Mouse (Mus musculus): ENCODE data around the gene Olfr1314. TPM values are rescaled to one million over a fixed set of nuclear protein-coding genes. Genes with fewer than 3 reads are reported as not detected.

Gene Olfr1314
- polyA plus RNA-seq (2015; fragmentation: Nextera tagmentation; extraction: Ambion mirVana), result not detected in 2 replicates

GRCm38 (mm10) chr2:112096681-112097080, at the start of gene Olfr1314:
Olfr1314 (minus strand) TSS chr2:112096781.
- ATAC-seq, result no peak
- Histone ChIP-seq H3K9me3 (ENCODE audit: control insufficient read depth, low read length) (no peaks in the 10 kb centered on the region), H3K27ac (ENCODE audit: low read length) (no peak within 1 kb of the TSS), H3K27me3 (replicated peaks; ENCODE audit: control insufficient read depth, insufficient read depth, low read length) (no peaks in the 10 kb centered on the region), H3K4me3 (ENCODE audit: low read length) (no peak within 1 kb of the TSS), H3K4me2 (ENCODE audit: low read depth, low read length) (no peak within 1 kb of the TSS), H3K9ac (ENCODE audit: low read depth, low read length) (no peak within 1 kb of the TSS), H3K36me3 (ENCODE audit: control insufficient read depth, insufficient read depth, low read length) (no peaks in the 10 kb centered on the region), H3K4me1 (ENCODE audit: control insufficient read depth, insufficient read depth, low read length) (no peaks in the 10 kb centered on the region)

- Histone ChIP-seq H3K27me3 (replicated peaks; ENCODE audit: control insufficient read depth, insufficient read depth, low read length) (no peaks in the 10 kb centered on the region), H3K4me3 (ENCODE audit: low read length) (no peak within 1 kb of the TSS), H3K27ac (ENCODE audit: low read length) (no peak within 1 kb of the TSS), H3K36me3 (ENCODE audit: control insufficient read depth, insufficient read depth, low read length) (no peaks in the 10 kb centered on the region), H3K9me3 (ENCODE audit: control insufficient read depth, low read length) (no peaks in the 10 kb centered on the region), H3K4me2 (ENCODE audit: low read depth, low read length) (no peak within 1 kb of the TSS), H3K4me1 (ENCODE audit: control insufficient read depth, insufficient read depth, low read length) (no peaks in the 10 kb centered on the region), H3K9ac (ENCODE audit: low read depth, low read length) (no peak within 1 kb of the TSS)
- 60% methylated on average over 2 of the region's 2 CpGs for WGBS
- no peak for ATAC-seq
Measured at GRCm38 (mm10) chr2:112140029-112140428, 43.4 kb upstream of the Olfr1314 start, which contains the start of gene Olfr1317. Olfr1317 (plus strand) TSS chr2:112140329.

- H3K4me1 ChIP-seq (ENCODE audit: control insufficient read depth, insufficient read depth, low read length), result no peaks in the 10 kb centered on the region
- no peak for ATAC-seq
- H3K9ac ChIP-seq (ENCODE audit: low read depth, low read length), result no peak within 1 kb of the TSS
- no peaks in the 10 kb centered on the region for H3K9me3 ChIP-seq (ENCODE audit: control insufficient read depth, low read length)
- WGBS, result 86% methylated on average over 2 of the region's 2 CpGs
- H3K36me3 ChIP-seq (ENCODE audit: control insufficient read depth, insufficient read depth, low read length), result no peaks in the 10 kb centered on the region
- no peaks in the 10 kb centered on the region for H3K27me3 ChIP-seq (replicated peaks; ENCODE audit: control insufficient read depth, insufficient read depth, low read length)
- no peak within 1 kb of the TSS for H3K4me2 ChIP-seq (ENCODE audit: low read depth, low read length)
- H3K4me3 ChIP-seq (ENCODE audit: low read length), result no peak within 1 kb of the TSS
- H3K27ac ChIP-seq (ENCODE audit: low read length), result no peak within 1 kb of the TSS
Measured at GRCm38 (mm10) chr2:112134877-112135276, 38.3 kb upstream of the Olfr1314 start, which contains the start of gene Olfr1316. Olfr1316 (minus strand) TSS chr2:112134977.

GRCm38 (mm10) chr2:112115340-112115739, 18.8 kb upstream of the Olfr1314 start, which contains the start of gene Olfr1315-ps1:
Olfr1315-ps1 (minus strand) TSS chr2:112115440.
- Histone ChIP-seq H3K4me1 (ENCODE audit: control insufficient read depth, insufficient read depth, low read length) (no peaks in the 10 kb centered on the region), H3K27ac (ENCODE audit: low read length) (no peak within 1 kb of the TSS), H3K4me2 (ENCODE audit: low read depth, low read length) (no peak within 1 kb of the TSS), H3K36me3 (ENCODE audit: control insufficient read depth, insufficient read depth, low read length) (no peaks in the 10 kb centered on the region), H3K9ac (ENCODE audit: low read depth, low read length) (no peak within 1 kb of the TSS), H3K27me3 (replicated peaks; ENCODE audit: control insufficient read depth, insufficient read depth, low read length) (no peaks in the 10 kb centered on the region), H3K4me3 (ENCODE audit: low read length) (no peak within 1 kb of the TSS), H3K9me3 (ENCODE audit: control insufficient read depth, low read length) (no peaks in the 10 kb centered on the region)
- WGBS, result 78% methylated on average over 1 of the region's 1 CpGs
- no peak for ATAC-seq

GRCm38 (mm10) chr2:112077743-112078142, 18.8 kb downstream of the Olfr1314 start, which contains the start of gene Olfr1313:
Olfr1313 (minus strand) TSS chr2:112077843.
- no peak within 1 kb of the TSS for H3K27ac ChIP-seq (ENCODE audit: low read length)
- H3K4me2 ChIP-seq (ENCODE audit: low read depth, low read length), result no peak within 1 kb of the TSS
- ATAC-seq, result no peak
- H3K9me3 ChIP-seq (ENCODE audit: control insufficient read depth, low read length), result no peaks in the 10 kb centered on the region
- H3K9ac ChIP-seq (ENCODE audit: low read depth, low read length), result no peak within 1 kb of the TSS
- no peaks in the 10 kb centered on the region for H3K36me3 ChIP-seq (ENCODE audit: control insufficient read depth, insufficient read depth, low read length)
- H3K4me3 ChIP-seq (ENCODE audit: low read length), result no peak within 1 kb of the TSS
- no peaks in the 10 kb centered on the region for H3K27me3 ChIP-seq (replicated peaks; ENCODE audit: control insufficient read depth, insufficient read depth, low read length)
- no peaks in the 10 kb centered on the region for H3K4me1 ChIP-seq (ENCODE audit: control insufficient read depth, insufficient read depth, low read length)

- Histone ChIP-seq H3K27me3 (replicated peaks; ENCODE audit: control insufficient read depth, insufficient read depth, low read length) (no peaks in the 10 kb centered on the region), H3K4me1 (ENCODE audit: control insufficient read depth, insufficient read depth, low read length) (no peaks in the 10 kb centered on the region), H3K9ac (ENCODE audit: low read depth, low read length) (no peak within 1 kb of the TSS), H3K4me2 (ENCODE audit: low read depth, low read length) (no peak within 1 kb of the TSS), H3K9me3 (ENCODE audit: control insufficient read depth, low read length) (no peaks in the 10 kb centered on the region), H3K36me3 (ENCODE audit: control insufficient read depth, insufficient read depth, low read length) (no peaks in the 10 kb centered on the region), H3K4me3 (ENCODE audit: low read length) (no peak within 1 kb of the TSS), H3K27ac (ENCODE audit: low read length) (no peak within 1 kb of the TSS)
- ATAC-seq, result no peak
- WGBS, result 30% methylated on average over 1 of the region's 1 CpGs
Measured at GRCm38 (mm10) chr2:112050138-112050537, 46.4 kb downstream of the Olfr1314 start, which contains the start of gene Olfr1312. Olfr1312 (minus strand) TSS chr2:112050238.

Other genes with a start within 250 kb of the Olfr1314 start
- gene Olfr1305, start 219.6 kb downstream of the Olfr1314 start, polyA plus RNA-seq (2015; fragmentation: Nextera tagmentation; extraction: Ambion mirVana), result not detected in 2 replicates
- not detected in 2 replicates for gene Olfr1306, start 180.5 kb downstream of the Olfr1314 start, polyA plus RNA-seq (2015; fragmentation: Nextera tagmentation; extraction: Ambion mirVana)
- gene Olfr1307, start 147.3 kb downstream of the Olfr1314 start, polyA plus RNA-seq (2015; fragmentation: Nextera tagmentation; extraction: Ambion mirVana), result not detected in 2 replicates
- gene Olfr1308, start 131.8 kb downstream of the Olfr1314 start, polyA plus RNA-seq (2015; fragmentation: Nextera tagmentation; extraction: Ambion mirVana), result not detected in 2 replicates
- gene Olfr1309, start 106.5 kb downstream of the Olfr1314 start, polyA plus RNA-seq (2015; fragmentation: Nextera tagmentation; extraction: Ambion mirVana), result not detected in 2 replicates
- gene Olfr1310, start 84.1 kb downstream of the Olfr1314 start, polyA plus RNA-seq (2015; fragmentation: Nextera tagmentation; extraction: Ambion mirVana), result not detected in 2 replicates
- not detected in 2 replicates for gene Olfr1311, start 72.4 kb downstream of the Olfr1314 start, polyA plus RNA-seq (2015; fragmentation: Nextera tagmentation; extraction: Ambion mirVana)
- gene Olfr1312, start 46.5 kb downstream of the Olfr1314 start, polyA plus RNA-seq (2015; fragmentation: Nextera tagmentation; extraction: Ambion mirVana), result not detected in 2 replicates
- not detected in 2 replicates for gene Olfr1313, start 18.9 kb downstream of the Olfr1314 start, polyA plus RNA-seq (2015; fragmentation: Nextera tagmentation; extraction: Ambion mirVana)
- gene Olfr1315-ps1, start 18.7 kb upstream of the Olfr1314 start, polyA plus RNA-seq (2015; fragmentation: Nextera tagmentation; extraction: Ambion mirVana), result not detected in 2 replicates
- not detected in 2 replicates for gene Olfr1316, start 38.2 kb upstream of the Olfr1314 start, polyA plus RNA-seq (2015; fragmentation: Nextera tagmentation; extraction: Ambion mirVana)
- not detected in 2 replicates for gene Olfr1317, start 43.5 kb upstream of the Olfr1314 start, polyA plus RNA-seq (2015; fragmentation: Nextera tagmentation; extraction: Ambion mirVana)
- gene Olfr1318, start 57.4 kb upstream of the Olfr1314 start, polyA plus RNA-seq (2015; fragmentation: Nextera tagmentation; extraction: Ambion mirVana), result not detected in 2 replicates
- 19.9 and 22.6 TPM in 2 replicates for gene Lpcat4, start 142.7 kb upstream of the Olfr1314 start, polyA plus RNA-seq (2015; fragmentation: Nextera tagmentation; extraction: Ambion mirVana)
- gene Nutm1, start 162.5 kb upstream of the Olfr1314 start, polyA plus RNA-seq (2015; fragmentation: Nextera tagmentation; extraction: Ambion mirVana), result 0.04 TPM in 1 of 2 replicates, not detected in the other
- 214 and 238 TPM in 2 replicates for gene Nop10, start 165.1 kb upstream of the Olfr1314 start, polyA plus RNA-seq (2015; fragmentation: Nextera tagmentation; extraction: Ambion mirVana)
- 11.9 and 14.9 TPM in 2 replicates for gene Slc12a6, start 169.0 kb upstream of the Olfr1314 start, polyA plus RNA-seq (2015; fragmentation: Nextera tagmentation; extraction: Ambion mirVana)
- gene Gm21985, start 169.5 kb upstream of the Olfr1314 start, polyA plus RNA-seq (2015; fragmentation: Nextera tagmentation; extraction: Ambion mirVana), result not detected in 2 replicates